Mouse (Mus musculus) neural tube, embryonic 14.5 days (tissue): Measurements from ENCODE around the gene Cfap97d2. TPM values are rescaled to one million over a fixed set of nuclear protein-coding genes. Genes with fewer than 3 reads are reported as not detected.

Experiments
- ATAC-seq: fragments of 200-750 bp; cut with Nextera tagmentation; 2 replicates; pipeline ENCODE4 v1.8.0; 2017; ENCODE audit warnings: low read depth, mild to moderate bottlenecking, moderate TSS enrichment, moderate library complexity
- H3K27ac ChIP-seq: fragments of 300-500 bp; sonication (generic); 2 replicates; pipeline ENCODE4 v1.5.1; 2014; ENCODE audit warnings: low read depth, mild to moderate bottlenecking, control low read depth, low read length, moderate library complexity, mixed read lengths
- H3K27me3 ChIP-seq: fragments of 300-500 bp; sonication (generic); 2 replicates; pipeline ENCODE4 v1.6.1; 2014; ENCODE audit warnings: low read length; ENCODE audit not compliant: control insufficient read depth, insufficient read depth
- H3K36me3 ChIP-seq: fragments of 300-500 bp; sonication (generic); 2 replicates; pipeline ENCODE4 v1.6.1; 2014; ENCODE audit warnings: low read length, mixed read lengths; ENCODE audit not compliant: control insufficient read depth, insufficient read depth
- H3K4me1 ChIP-seq: fragments of 300-500 bp; sonication (generic); 2 replicates; pipeline ENCODE4 v1.6.1; 2014; ENCODE audit warnings: low read length; ENCODE audit not compliant: control insufficient read depth, insufficient read depth
- H3K4me2 ChIP-seq: fragments of 300-500 bp; sonication (generic); 2 replicates; pipeline ENCODE4 v1.6.1; 2014; ENCODE audit warnings: mild to moderate bottlenecking, low read depth, low read length, control low read depth
- H3K4me3 ChIP-seq: fragments of 300-500 bp; sonication (generic); 2 replicates; pipeline ENCODE4 v1.5.1; 2014; ENCODE audit warnings: low read depth, low read length, control low read depth, mixed read lengths
- H3K9ac ChIP-seq: fragments of 300-500 bp; sonication (generic); replicated peaks from 2 replicates; pipeline ENCODE4 v1.6.1; 2014; ENCODE audit warnings: low read depth, mild to moderate bottlenecking, control low read depth, low read length, mixed read lengths
- H3K9me3 ChIP-seq: fragments of 300-500 bp; sonication (generic); 2 replicates; pipeline ENCODE4 v1.6.1; 2016; ENCODE audit warnings: low read length; ENCODE audit not compliant: control insufficient read depth
- WGBS: fragments of 180-500 bp; shearing (Covaris S2); extraction: QIAGEN DNeasy Blood & Tissue Kit; methylation state at CpG from one replicate; pipeline ENCODE4 v1.1.7; 2014; 5-methylcytosine and 5-hydroxymethylcytosine counted together
- polyA plus RNA-seq: library from polyadenylated mRNA; unstranded; fragments of >200 nt; fragmentation: Nextera tagmentation; extraction: Ambion mirVana; gene quantifications from 2 replicates; pipeline ENCODE4 v1.2.1, GENCODE M21; 2014

Gene Cfap97d2
- polyA plus RNA-seq, 1 experiment from 2014 or later = 1.2 TPM

DNA sequence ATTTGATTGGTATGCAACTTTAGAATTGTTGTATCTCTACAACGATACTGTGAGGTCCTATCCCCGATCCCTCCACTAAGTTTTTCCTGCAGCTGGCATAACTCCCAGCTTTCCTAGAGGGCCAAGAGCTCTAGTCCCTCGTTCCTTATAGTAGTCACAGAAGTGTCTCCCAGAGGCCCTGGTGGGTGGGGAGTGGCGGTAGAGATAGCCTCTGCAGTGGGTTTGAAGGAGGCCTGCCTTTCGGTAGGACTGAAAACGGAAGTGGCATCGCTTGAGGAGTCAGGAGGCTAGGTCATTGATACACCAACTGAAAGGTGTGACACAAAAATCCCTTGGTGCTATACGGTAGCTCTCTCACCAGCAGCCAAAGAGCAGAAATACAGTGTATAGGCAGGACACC, 27.5 kb upstream of the Cfap97d2 start:
- Histone ChIP-seq H3K27me3 (peaks cover 2% of the 10 kb centered on the region; the same call in 1 of the 2 replicates), H3K4me2 (peak overlapping the region; percentile 60), H3K4me3 (peak overlapping the region; percentile 84), H3K9ac (no peak overlapping the region; the same call in 1 of the 2 replicates), H3K9me3 (no peaks in the 10 kb centered on the region), H3K4me1 (peaks cover 20% of the 10 kb centered on the region), H3K36me3 (no peaks in the 10 kb centered on the region), H3K27ac (no peak overlapping the region)
- 46% methylated on average over 8 of the region's 8 CpGs for WGBS
- no peak for ATAC-seq

GRCm38 (mm10) chr8:13684131-13684530, 21.6 kb upstream of the Cfap97d2 start:
- H3K27ac ChIP-seq = no peak overlapping the region
- no peak overlapping the region for H3K9ac ChIP-seq
- no peaks in the 10 kb centered on the region for H3K36me3 ChIP-seq
- no peaks in the 10 kb centered on the region for H3K4me1 ChIP-seq
- ATAC-seq = no peak
- WGBS = 79% methylated on average over 7 of the region's 7 CpGs
- H3K4me2 ChIP-seq = no peak overlapping the region
- no peaks in the 10 kb centered on the region for H3K9me3 ChIP-seq
- no peak overlapping the region for H3K4me3 ChIP-seq
- no peaks in the 10 kb centered on the region for H3K27me3 ChIP-seq

DNA sequence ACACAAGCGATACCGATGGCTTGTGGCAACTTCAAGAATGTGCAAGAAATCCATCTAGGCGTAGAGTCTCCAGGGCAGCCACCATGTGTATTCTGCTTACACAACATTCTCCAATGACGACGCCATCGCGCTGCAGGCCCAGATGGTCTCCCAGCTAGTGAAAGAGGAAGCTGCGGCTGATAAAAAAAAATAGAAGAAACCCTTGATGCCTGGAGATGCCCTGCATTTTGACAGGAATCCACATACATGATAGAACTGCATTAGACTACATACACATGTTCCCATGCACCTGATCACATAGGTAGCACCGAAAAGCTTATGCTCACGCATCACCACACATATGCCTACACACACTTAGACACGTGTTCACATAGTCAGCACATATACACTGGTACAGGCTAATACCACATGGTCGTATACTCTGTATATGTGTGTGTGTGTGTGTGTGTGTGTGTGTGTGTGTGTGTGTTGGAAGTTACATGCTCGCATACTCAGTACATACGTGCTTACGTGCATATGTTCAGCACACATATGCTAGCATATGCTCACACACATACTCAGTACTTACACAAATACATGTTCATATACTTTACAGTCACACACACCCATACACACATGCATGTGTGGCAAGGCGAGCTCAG, 19.9 kb upstream of the Cfap97d2 start:
- Histone ChIP-seq H3K4me1 (no peaks in the 10 kb centered on the region), H3K36me3 (no peaks in the 10 kb centered on the region), H3K9ac (no peak overlapping the region), H3K27me3 (no peaks in the 10 kb centered on the region), H3K9me3 (no peaks in the 10 kb centered on the region), H3K27ac (no peak overlapping the region), H3K4me3 (no peak overlapping the region), H3K4me2 (no peak overlapping the region)
- 89% methylated on average over 16 of the region's 16 CpGs for WGBS
- ATAC-seq = no peak

- no peaks in the 10 kb centered on the region for H3K27me3 ChIP-seq
- 78% methylated on average over 7 of the region's 7 CpGs for WGBS
These were observed 19.3 kb upstream of the Cfap97d2 start for GRCm38 (mm10) chr8:13686426-13686825.

GRCm38 (mm10) chr8:13687101-13687717, 18.5 kb upstream of the Cfap97d2 start:
- no peaks in the 10 kb centered on the region for H3K4me1 ChIP-seq
- no peak overlapping the region for H3K27ac ChIP-seq
- H3K4me2 ChIP-seq = no peak overlapping the region
- ATAC-seq = no peak
- no peak overlapping the region for H3K9ac ChIP-seq
- WGBS = 94% methylated on average over 8 of the region's 8 CpGs
- H3K9me3 ChIP-seq = no peaks in the 10 kb centered on the region
- no peak overlapping the region for H3K4me3 ChIP-seq
- no peaks in the 10 kb centered on the region for H3K36me3 ChIP-seq
- no peaks in the 10 kb centered on the region for H3K27me3 ChIP-seq

More at GRCm38 (mm10) chr8:13686426-13686825, 19.3 kb upstream of the Cfap97d2 start:
- no peaks in the 10 kb centered on the region for H3K4me1 ChIP-seq
- no peak overlapping the region for H3K9ac ChIP-seq
- H3K4me2 ChIP-seq = no peak overlapping the region
- no peaks in the 10 kb centered on the region for H3K36me3 ChIP-seq
- H3K4me3 ChIP-seq = no peak overlapping the region
- no peak for ATAC-seq
- no peak overlapping the region for H3K27ac ChIP-seq
- no peaks in the 10 kb centered on the region for H3K9me3 ChIP-seq

DNA sequence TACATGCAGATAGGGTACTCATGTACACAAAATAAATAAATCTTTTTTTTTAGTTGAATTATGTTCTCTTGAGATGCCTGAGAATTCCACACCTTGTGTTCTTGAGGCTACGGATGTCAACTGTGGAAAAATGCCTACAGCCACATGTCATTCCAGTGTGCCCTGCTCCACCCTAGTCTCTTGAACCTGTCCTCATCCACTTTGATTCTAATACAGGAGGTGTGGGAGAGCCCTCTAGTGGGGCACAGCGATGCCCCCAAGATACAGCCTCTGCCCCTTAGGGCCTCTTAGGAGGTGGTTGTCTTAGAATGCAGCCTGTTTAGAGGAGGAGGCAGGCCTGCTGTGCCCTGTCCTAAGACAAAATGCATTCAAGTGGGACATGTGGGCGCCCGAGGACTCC, 17.7 kb upstream of the Cfap97d2 start:
- 80% methylated on average over 4 of the region's 4 CpGs for WGBS
- no peak overlapping the region for H3K9ac ChIP-seq
- H3K9me3 ChIP-seq = no peaks in the 10 kb centered on the region
- H3K4me1 ChIP-seq = peaks cover 5% of the 10 kb centered on the region; the same call in 1 of the 2 replicates
- H3K27me3 ChIP-seq = no peaks in the 10 kb centered on the region
- H3K4me3 ChIP-seq = no peak overlapping the region
- H3K4me2 ChIP-seq = no peak overlapping the region
- no peak overlapping the region for H3K27ac ChIP-seq
- H3K36me3 ChIP-seq = no peaks in the 10 kb centered on the region
- ATAC-seq = no peak

DNA sequence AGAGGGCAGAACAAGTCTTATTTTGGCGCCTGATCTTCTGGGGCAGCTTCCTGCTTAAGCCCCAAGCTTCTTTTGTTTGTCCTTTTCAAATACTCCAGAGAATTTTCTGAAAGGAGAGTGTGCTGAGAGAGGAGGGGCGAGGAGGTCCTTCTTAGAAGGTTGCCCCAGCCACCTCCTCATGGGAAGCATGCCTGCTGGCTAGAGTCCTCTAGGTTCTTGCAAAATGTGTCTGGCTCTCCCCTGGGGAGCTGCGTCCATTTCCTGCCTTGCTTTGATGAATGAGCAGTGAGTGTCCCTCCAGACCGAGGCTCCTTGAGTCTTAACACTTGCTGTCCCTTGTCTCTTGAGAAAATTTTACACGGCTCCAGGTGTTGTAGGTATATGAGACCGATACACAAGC, 17.2 kb upstream of the Cfap97d2 start:
- 69% methylated on average over 6 of the region's 6 CpGs for WGBS
- Histone ChIP-seq H3K4me2 (no peak overlapping the region), H3K27ac (no peak overlapping the region), H3K4me1 (peaks cover 5% of the 10 kb centered on the region; the same call in 1 of the 2 replicates), H3K36me3 (no peaks in the 10 kb centered on the region), H3K4me3 (no peak overlapping the region), H3K9ac (no peak overlapping the region), H3K9me3 (no peaks in the 10 kb centered on the region), H3K27me3 (no peaks in the 10 kb centered on the region)
- ATAC-seq = no peak

DNA sequence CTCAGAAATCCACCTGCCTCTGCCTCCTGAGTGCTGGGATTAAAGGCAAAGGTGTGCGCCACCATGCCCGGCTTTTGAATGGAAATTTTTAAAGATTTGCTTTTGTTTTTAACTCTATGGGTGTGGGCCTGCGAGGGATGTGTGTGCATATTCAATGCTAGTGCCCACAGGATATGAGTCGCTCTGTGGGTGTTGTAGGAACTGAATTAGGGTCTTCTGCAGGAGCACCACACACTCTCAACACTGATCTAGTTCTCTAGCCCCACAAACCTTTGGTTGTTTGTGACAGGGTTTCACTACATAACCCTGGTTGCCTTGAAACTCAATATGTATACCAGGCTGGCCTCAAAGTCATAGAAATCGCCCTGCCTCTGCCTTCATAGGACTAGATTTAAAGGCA, 16.4 kb upstream of the Cfap97d2 start:
- ATAC-seq = no peak
- H3K36me3 ChIP-seq = no peaks in the 10 kb centered on the region
- no peak overlapping the region for H3K4me3 ChIP-seq
- H3K9me3 ChIP-seq = no peaks in the 10 kb centered on the region
- H3K4me2 ChIP-seq = no peak overlapping the region
- no peaks in the 10 kb centered on the region for H3K27me3 ChIP-seq
- peaks cover 5% of the 10 kb centered on the region; the same call in 1 of the 2 replicates for H3K4me1 ChIP-seq
- no peak overlapping the region for H3K27ac ChIP-seq
- WGBS = 91% methylated on average over 5 of the region's 5 CpGs
- no peak overlapping the region for H3K9ac ChIP-seq

DNA sequence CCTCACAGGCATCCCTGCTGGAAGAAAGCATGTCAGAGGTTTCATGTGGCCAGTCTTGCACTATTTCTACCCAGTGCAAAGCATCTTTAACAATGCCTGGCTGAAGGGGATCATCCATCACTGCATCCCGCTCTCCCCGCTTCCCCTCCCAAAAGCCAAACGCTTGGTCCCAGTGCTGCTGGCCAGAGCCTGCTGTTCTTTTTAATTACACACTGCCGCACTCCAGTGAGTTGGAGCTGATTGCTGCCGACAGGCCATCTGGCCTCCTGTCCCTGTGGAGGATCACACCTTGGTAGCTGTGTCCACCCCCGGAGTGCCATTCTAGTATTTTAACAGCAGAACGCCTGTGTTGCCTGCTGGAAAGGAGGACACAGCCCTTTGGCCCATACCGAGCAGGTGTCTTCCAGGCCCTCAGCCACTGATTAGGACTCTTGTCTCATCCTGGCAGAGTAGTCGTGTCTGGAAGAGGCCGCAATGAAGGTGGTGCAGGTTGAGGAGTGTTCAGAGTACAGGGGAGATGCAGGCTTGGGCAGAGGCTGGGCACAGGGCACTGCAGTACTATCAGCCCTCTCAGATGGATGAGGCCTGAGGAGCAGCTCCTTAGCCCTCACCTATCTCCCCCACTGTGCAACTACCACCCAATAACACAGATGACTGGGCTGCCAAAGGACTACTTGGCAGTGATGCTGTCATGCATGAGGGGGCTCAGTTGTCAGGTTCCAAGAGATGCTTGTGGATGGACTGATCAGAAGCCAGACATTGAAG, 13.2 kb upstream of the Cfap97d2 start:
- Histone ChIP-seq H3K9me3 (no peaks in the 10 kb centered on the region), H3K27me3 (no peaks in the 10 kb centered on the region), H3K27ac (peak overlapping the region; percentile 40; the same call in 1 of the 2 replicates), H3K4me2 (no peak overlapping the region), H3K9ac (no peak overlapping the region), H3K4me1 (peaks cover 5% of the 10 kb centered on the region; the same call in 1 of the 2 replicates), H3K4me3 (no peak overlapping the region), H3K36me3 (no peaks in the 10 kb centered on the region)
- 27% methylated on average over 10 of the region's 10 CpGs for WGBS
- ATAC-seq = peak; percentile 58; the same call in 1 of the 2 replicates
